Mouse (Mus musculus) CH12.LX (cell line): ENCODE results near the gene Dusp5. TPM values are rescaled to one million over a fixed set of nuclear protein-coding genes. Genes with fewer than 3 reads are reported as not detected.

Experiments
- DNase-seq: peaks from one replicate; pipeline ENCODE4 v3.0.0-alpha.2; 2013; ENCODE audit errors: extremely low read depth
- H3K27ac ChIP-seq: 2 replicates; pipeline ENCODE4 v1.5.1; 2012; ENCODE audit warnings: low read depth, mild to moderate bottlenecking, control low read depth, moderate library complexity; ENCODE audit not compliant: insufficient read depth
- H3K27me3 ChIP-seq: replicated peaks from 2 replicates; pipeline ENCODE3; 2012; ENCODE audit warnings: inconsistent platforms
- H3K36me3 ChIP-seq, 2 experiments: replicated peaks in 1 of 2; 2 replicates each; pipeline versions ENCODE3 to v1.6.1; 2012; ENCODE audit warnings: inconsistent platforms in 1 of 2, low read length in 1 of 2, mild to moderate bottlenecking in 1 of 2, mixed read lengths in 1 of 2, moderate library complexity in 1 of 2; ENCODE audit not compliant: control insufficient read depth in 1 of 2, insufficient read depth in 1 of 2
- H3K4me1 ChIP-seq, 2 experiments: 2 replicates each; pipeline ENCODE4 v1.6.1; 2012; ENCODE audit warnings: inconsistent platforms in 1 of 2, moderate library complexity in 1 of 2; ENCODE audit not compliant: insufficient read depth in 2 of 2, control insufficient read depth in 1 of 2
- H3K4me2 ChIP-seq: 2 replicates; pipeline ENCODE4 v1.6.1; 2012; ENCODE audit warnings: low read depth, mild to moderate bottlenecking, control low read depth; ENCODE audit not compliant: poor library complexity, insufficient read depth, severe bottlenecking
- H3K4me3 ChIP-seq, 3 experiments: fragments of 150-350 bp in 1 of 3; sonication (generic) in 1 of 3; replicated peaks in 1 of 3; 2 replicates each; pipeline versions ENCODE3 to v1.5.1; 2011 to 2012; ENCODE audit warnings: low read depth in 2 of 3, low read length in 2 of 3, mild to moderate bottlenecking in 2 of 3, moderate library complexity in 2 of 3, control low read depth in 1 of 3, improper control_type of control experiment in 1 of 3, inconsistent platforms in 1 of 3, mixed read lengths in 1 of 3; ENCODE audit not compliant: poor library complexity in 1 of 3
- H3K79me2 ChIP-seq: replicated peaks from 2 replicates; pipeline ENCODE4 v1.6.1; 2012; ENCODE audit warnings: mild to moderate bottlenecking, moderate library complexity; ENCODE audit not compliant: control insufficient read depth, poor library complexity, insufficient read depth, severe bottlenecking; ENCODE audit errors: extremely low read depth
- H3K9ac ChIP-seq: 2 replicates; pipeline ENCODE4 v1.6.1; 2012; ENCODE audit warnings: low read depth, mild to moderate bottlenecking, control low read depth, moderate library complexity; ENCODE audit not compliant: insufficient read depth
- H3K9me3 ChIP-seq: replicated peaks from 2 replicates; pipeline ENCODE3; 2012; ENCODE audit warnings: low read length, inconsistent platforms, mixed read lengths
- CTCF ChIP-seq, 2 experiments: IDR thresholded peaks in 1 of 2; conservative IDR thresholded peaks in 1 of 2; 2 replicates each; pipeline ENCODE4 v1.5.1; 2011 to 2012; ENCODE audit warnings: low read depth in 2 of 2, low read length in 2 of 2, improper control_type of control experiment in 1 of 2, inconsistent platforms in 1 of 2, mild to moderate bottlenecking in 1 of 2, moderate library complexity in 1 of 2
- E2F4 ChIP-seq: IDR thresholded peaks from 2 replicates; pipeline ENCODE4 v1.6.1; 2011; ENCODE audit warnings: low read depth, low read length, improper control_type of control experiment; ENCODE audit not compliant: insufficient replicate concordance
- ETS1 ChIP-seq: conservative IDR thresholded peaks from 2 replicates; pipeline ENCODE4 v1.6.1; 2012; ENCODE audit warnings: low read depth, mild to moderate bottlenecking, inconsistent platforms, low read length, improper control_type of control experiment, moderate library complexity
- IRF4 ChIP-seq: IDR thresholded peaks from 2 replicates; pipeline ENCODE4 v1.6.1; 2014; ENCODE audit warnings: low read depth, mild to moderate bottlenecking, inconsistent platforms, low read length, improper control_type of control experiment
- PAX5 ChIP-seq: IDR thresholded peaks from 2 replicates; pipeline ENCODE4 v1.6.1; 2012; ENCODE audit warnings: low read length, inconsistent platforms, mixed read lengths
- POLR2A ChIP-seq: IDR thresholded peaks from 2 replicates; pipeline ENCODE4 v1.6.1; 2011; ENCODE audit warnings: low read depth, mild to moderate bottlenecking, improper control_type of control experiment, low read length
- UBTF ChIP-seq: IDR thresholded peaks from 2 replicates; pipeline ENCODE4 v1.6.1; 2012; ENCODE audit warnings: low read depth, mild to moderate bottlenecking, inconsistent platforms, low read length, improper control_type of control experiment, moderate library complexity
- USF2 ChIP-seq: conservative IDR thresholded peaks from 2 replicates; pipeline ENCODE4 v1.6.1; 2011; ENCODE audit warnings: low read depth, low read length, improper control_type of control experiment
- dilution Hi-C: fragments of 300-500 bp; cut with MboI; formaldehyde crosslinking; loops from 2 replicates; pipeline ENCODE4 v1.14.3; 2020; ENCODE audit warnings: low sequenced_read_pairs; ENCODE audit not compliant: extremely low pct_unique_long_range_greater_than_20kb, extremely low pct_ligation_motif_present
- in situ Hi-C: fragments of 300-500 bp; cut with MboI; formaldehyde crosslinking; loops from 3 replicates; pipeline ENCODE4 v1.14.3; 2019; ENCODE audit warnings: low sequenced_read_pairs, low pct_ligation_motif_present, low pct_unique_long_range_greater_than_20kb, mixed read lengths
- polyA plus RNA-seq: library from polyadenylated mRNA; unstranded; fragments of >175 nt; gene quantifications from 2 replicates; pipeline ENCODE4 v1.2.1, GENCODE M21; 2012; ENCODE audit warnings: low read depth; ENCODE audit not compliant: insufficient read length
- total RNA-seq, 2 experiments: library from RNA; depleted of rRNA; stranded (reverse); fragments of 300-350 nt in 1 of 2; fragments of >200 nt in 1 of 2; gene quantifications; 2 replicates each; pipeline ENCODE4 v1.2.3; 2012 to 2014

Dusp5 gene
- total and polyA plus RNA-seq, 3 experiments = 10.6 to 18.2 (median 13.2) TPM

- DNase-seq = no peak
- Histone ChIP-seq H3K9me3 (peaks cover 2% of the 10 kb centered on the region), H3K36me3 (peaks cover 6 to 18% of the 10 kb centered on the region in 2 experiments), H3K79me2 (peaks cover 35% of the 10 kb centered on the region), H3K27ac (peak overlapping the region; percentile 45), H3K4me3 (peak overlapping the region; percentile 73 to 89 (median 82))
- in situ Hi-C loops (loop anchor here (10.0 kb wide), 1 partner anchor 105 kb away; no protein-coding TSS in a partner anchor), dilution Hi-C loops (no loop called here)
- TF ChIP-seq UBTF = 0 out of 2 replicates have a peak, but pooled peaks have one; percentile 10
- 0 out of 2 replicates have a peak, but pooled peaks have one; percentile 7 for TF ChIP-seq POLR2A
- no peak for TF ChIP-seq ETS1
- TF ChIP-seq E2F4 = no peak
- TF ChIP-seq, all 38 proteins: peak for 2
- Histone ChIP-seq H3K27me3 (peaks cover 15% of the 10 kb centered on the region), H3K4me2 (peak overlapping the region; percentile 91), H3K4me1 (peaks cover 8 to 59% of the 10 kb centered on the region in 2 experiments), H3K9ac (peak overlapping the region; percentile 54)
These were observed 1.0 kb downstream of the Dusp5 start for GRCm38 (mm10) chr19:53529705-53530562.

GRCm38 (mm10) chr19:53531416-53531815, 2.5 kb downstream of the Dusp5 start:
- peaks cover 38% of the 10 kb centered on the region for H3K79me2 ChIP-seq
- peaks cover 1% of the 10 kb centered on the region for H3K9me3 ChIP-seq
- dilution Hi-C loops = no loop called here
- DNase-seq = no peak
- peak overlapping the region; percentile 3 to 25 (median 20) for H3K4me3 ChIP-seq
- peak overlapping the region; percentile 43 for H3K27ac ChIP-seq
- TF ChIP-seq USF2 = no peak
- TF ChIP-seq PAX5 = no peak
- 0 out of 2 replicates have a peak, but pooled peaks have one; percentile 29 for TF ChIP-seq UBTF
- H3K36me3 ChIP-seq = peaks cover 16 to 33% of the 10 kb centered on the region in 2 experiments
- peak overlapping the region; percentile 91 for H3K4me2 ChIP-seq
- in situ Hi-C loops = loop anchor here (10.0 kb wide), 1 partner anchor 107 kb away; no protein-coding TSS in a partner anchor
- peaks cover 13 to 74% of the 10 kb centered on the region in 2 experiments for H3K4me1 ChIP-seq
- peak overlapping the region; percentile 54; the same call in 1 of the 2 replicates for H3K9ac ChIP-seq
- peaks cover 15% of the 10 kb centered on the region for H3K27me3 ChIP-seq

GRCm38 (mm10) chr19:53532021-53532420, 3.1 kb downstream of the Dusp5 start:
- Histone ChIP-seq H3K4me1 (peaks cover 16 to 80% of the 10 kb centered on the region in 2 experiments), H3K4me3 (peak overlapping the region in 2 of 3 experiments; percentile 14 to 27), H3K9me3 (no peaks in the 10 kb centered on the region), H3K27me3 (peaks cover 8% of the 10 kb centered on the region), H3K27ac (no peak overlapping the region; the same call in 1 of the 2 replicates), H3K9ac (peak overlapping the region; percentile 54; the same call in 1 of the 2 replicates), H3K4me2 (peak overlapping the region; percentile 91), H3K36me3 (peaks cover 16 to 35% of the 10 kb centered on the region in 2 experiments), H3K79me2 (peaks cover 38% of the 10 kb centered on the region)
- no peak for DNase-seq
- in situ Hi-C loops (loop anchor here (10.0 kb wide), 1 partner anchor 107 kb away; no protein-coding TSS in a partner anchor), dilution Hi-C loops (no loop called here)
- TF ChIP-seq IRF4 (peak; percentile 67), CTCF (conservative IDR thresholded peaks at IDR 0.05 in 1 of 2, IDR thresholded peaks at IDR 0.05 in 1 of 2; ENCODE audit: low read depth in 2 of 2, low read length in 2 of 2) (no peak)
